Mouse (Mus musculus): ENCODE data around the gene 2610028H24Rik. TPM values are rescaled to one million over a fixed set of nuclear protein-coding genes. Genes with fewer than 3 reads are reported as not detected.

The 2610028H24Rik gene
- polyA plus RNA-seq, 2 experiments, result not detected

GRCm38 (mm10) chr10:76447406-76448229, 1.3 kb upstream of the 2610028H24Rik start:
- no peak for ATAC-seq (ENCODE audit: low FRiP score, low read depth)
- WGBS, result 69% methylated on average over 15 of the region's 15 CpGs
- DNase-seq (ENCODE audit: low spot score), result no peak
- H3K27me3 ChIP-seq (ENCODE audit: control insufficient read depth, insufficient read depth, low read length), result no peaks in the 10 kb centered on the region
- H3K4me3 ChIP-seq (replicated peaks; ENCODE audit: low read length), result no peak overlapping the region
- peaks cover 10% of the 10 kb centered on the region; the same call in 1 of the 2 replicates for H3K4me1 ChIP-seq (ENCODE audit: control insufficient read depth, insufficient read depth, low read length)
- no peaks in the 10 kb centered on the region for H3K9me3 ChIP-seq (ENCODE audit: control insufficient read depth, low read length)
- no peak overlapping the region for H3K4me2 ChIP-seq (replicated peaks; ENCODE audit: low read depth, low read length, severe bottlenecking)
- 0 out of 2 replicates have a peak overlapping the region, but pooled peaks have one; percentile 12 for H3K9ac ChIP-seq (ENCODE audit: low read depth, low read length, severe bottlenecking)
- H3K27ac ChIP-seq (replicated peaks; ENCODE audit: low read depth, low read length), result no peak overlapping the region
- no peak for TF ChIP-seq POLR2A (IDR thresholded peaks at IDR 0.05; ENCODE audit: borderline replicate concordance, extremely low read depth, insufficient read depth, insufficient read length)
- H3K36me3 ChIP-seq (ENCODE audit: control insufficient read depth, insufficient read depth, low read length), result no peaks in the 10 kb centered on the region

- Histone ChIP-seq H3K27ac (replicated peaks; ENCODE audit: low read depth, low read length) (no peak overlapping the region), H3K4me3 (replicated peaks; ENCODE audit: low read length) (no peak overlapping the region), H3K4me1 (ENCODE audit: control insufficient read depth, insufficient read depth, low read length) (no peaks in the 10 kb centered on the region), H3K4me2 (replicated peaks; ENCODE audit: low read depth, low read length, severe bottlenecking) (no peak overlapping the region), H3K9me3 (ENCODE audit: control insufficient read depth, low read length) (no peaks in the 10 kb centered on the region), H3K9ac (ENCODE audit: low read depth, low read length, severe bottlenecking) (no peak overlapping the region), H3K27me3 (ENCODE audit: control insufficient read depth, insufficient read depth, low read length) (no peaks in the 10 kb centered on the region), H3K36me3 (ENCODE audit: control insufficient read depth, insufficient read depth, low read length) (no peaks in the 10 kb centered on the region)
- DNase-seq (ENCODE audit: low spot score) (peak; percentile 54), ATAC-seq (ENCODE audit: low FRiP score, low read depth) (no peak)
- TF ChIP-seq POLR2A (IDR thresholded peaks at IDR 0.05; ENCODE audit: borderline replicate concordance, extremely low read depth, insufficient read depth, insufficient read length), result no peak
- WGBS, result 59% methylated on average over 4 of the region's 5 CpGs
Observed at GRCm38 (mm10) chr10:76455289-76455688, 6.4 kb downstream of the 2610028H24Rik start.

GRCm38 (mm10) chr10:76461255-76461654, 12.4 kb downstream of the 2610028H24Rik start:
- Histone ChIP-seq H3K4me2 (replicated peaks; ENCODE audit: low read depth, low read length, severe bottlenecking) (no peak overlapping the region), H3K9me3 (ENCODE audit: control insufficient read depth, low read length) (no peaks in the 10 kb centered on the region), H3K4me1 (ENCODE audit: control insufficient read depth, insufficient read depth, low read length) (no peaks in the 10 kb centered on the region), H3K27me3 (ENCODE audit: control insufficient read depth, insufficient read depth, low read length) (no peaks in the 10 kb centered on the region), H3K36me3 (ENCODE audit: control insufficient read depth, insufficient read depth, low read length) (0 out of 2 replicates have a peak, but pooled peaks cover 3% of the 10 kb centered on the region), H3K9ac (ENCODE audit: low read depth, low read length, severe bottlenecking) (no peak overlapping the region), H3K4me3 (replicated peaks; ENCODE audit: low read length) (no peak overlapping the region), H3K27ac (replicated peaks; ENCODE audit: low read depth, low read length) (no peak overlapping the region)
- DNase-seq (ENCODE audit: low spot score) (no peak), ATAC-seq (ENCODE audit: low FRiP score, low read depth) (no peak)
- WGBS, result 83% methylated on average over 1 of the region's 1 CpGs
- TF ChIP-seq POLR2A (IDR thresholded peaks at IDR 0.05; ENCODE audit: borderline replicate concordance, extremely low read depth, insufficient read depth, insufficient read length), result no peak

- Histone ChIP-seq H3K27me3 (ENCODE audit: control insufficient read depth, insufficient read depth, low read length) (no peaks in the 10 kb centered on the region), H3K4me3 (replicated peaks; ENCODE audit: low read length) (no peak overlapping the region), H3K4me2 (replicated peaks; ENCODE audit: low read depth, low read length, severe bottlenecking) (no peak overlapping the region), H3K9me3 (ENCODE audit: control insufficient read depth, low read length) (no peaks in the 10 kb centered on the region), H3K27ac (replicated peaks; ENCODE audit: low read depth, low read length) (no peak overlapping the region), H3K4me1 (ENCODE audit: control insufficient read depth, insufficient read depth, low read length) (no peaks in the 10 kb centered on the region), H3K36me3 (ENCODE audit: control insufficient read depth, insufficient read depth, low read length) (0 out of 2 replicates have a peak, but pooled peaks cover 3% of the 10 kb centered on the region), H3K9ac (ENCODE audit: low read depth, low read length, severe bottlenecking) (no peak overlapping the region)
- ATAC-seq (ENCODE audit: low FRiP score, low read depth) (no peak), DNase-seq (ENCODE audit: low spot score) (no peak)
- 93% methylated on average over 7 of the region's 7 CpGs for WGBS
- no peak for TF ChIP-seq POLR2A (IDR thresholded peaks at IDR 0.05; ENCODE audit: borderline replicate concordance, extremely low read depth, insufficient read depth, insufficient read length)
Observed at GRCm38 (mm10) chr10:76462312-76462711, 13.4 kb downstream of the 2610028H24Rik start.

GRCm38 (mm10) chr10:76462721-76463120, 13.8 kb downstream of the 2610028H24Rik start:
- Histone ChIP-seq H3K27ac (replicated peaks; ENCODE audit: low read depth, low read length) (no peak overlapping the region), H3K4me1 (ENCODE audit: control insufficient read depth, insufficient read depth, low read length) (no peaks in the 10 kb centered on the region), H3K36me3 (ENCODE audit: control insufficient read depth, insufficient read depth, low read length) (0 out of 2 replicates have a peak, but pooled peaks cover 3% of the 10 kb centered on the region), H3K27me3 (ENCODE audit: control insufficient read depth, insufficient read depth, low read length) (no peaks in the 10 kb centered on the region), H3K4me3 (replicated peaks; ENCODE audit: low read length) (no peak overlapping the region), H3K9me3 (ENCODE audit: control insufficient read depth, low read length) (no peaks in the 10 kb centered on the region), H3K9ac (ENCODE audit: low read depth, low read length, severe bottlenecking) (no peak overlapping the region), H3K4me2 (replicated peaks; ENCODE audit: low read depth, low read length, severe bottlenecking) (no peak overlapping the region)
- no peak for ATAC-seq (ENCODE audit: low FRiP score, low read depth)
- no peak for DNase-seq (ENCODE audit: low spot score)
- TF ChIP-seq POLR2A (IDR thresholded peaks at IDR 0.05; ENCODE audit: borderline replicate concordance, extremely low read depth, insufficient read depth, insufficient read length), result no peak
- WGBS, result 85% methylated on average over 6 of the region's 6 CpGs

Measured in limb, embryonic 14.5 days (tissue).